Mouse (Mus musculus): ENCODE data around the gene Adra2c. TPM values are rescaled to one million over a fixed set of nuclear protein-coding genes. Genes with fewer than 3 reads are reported as not detected.
A peak's percentile ranks its signal among the peaks of the same experiment; 100 is the strongest.

Adra2c gene
- polyA plus RNA-seq, 1 experiment from 2014 or later: 0.71 TPM

DNA sequence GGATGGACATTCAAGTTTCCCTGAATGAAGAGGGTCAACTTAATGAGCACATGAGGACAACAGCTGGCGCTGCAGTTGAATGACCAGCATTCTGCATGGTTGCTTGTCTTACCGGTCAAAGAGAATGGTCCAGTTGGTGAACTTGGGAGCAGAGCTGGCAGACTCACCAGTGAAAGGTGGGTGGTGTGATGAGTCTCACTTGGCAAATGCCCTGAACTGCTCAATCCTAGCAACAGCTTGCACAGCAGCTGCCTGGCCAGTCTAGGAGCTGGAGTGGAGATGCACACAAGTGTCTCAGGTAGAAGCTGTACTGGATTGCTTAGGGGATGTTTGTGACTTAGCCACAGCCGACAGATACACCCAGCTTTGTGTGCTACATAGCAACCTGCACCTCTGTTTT, 26.1 kb downstream of the Adra2c start:
- no peak for ATAC-seq
- Histone ChIP-seq H3K27ac (ENCODE audit: low read length) (no peak overlapping the region), H3K9me3 (ENCODE audit: control insufficient read depth, low read length) (no peaks in the 10 kb centered on the region), H3K27me3 (replicated peaks; ENCODE audit: control insufficient read depth, insufficient read depth, low read length) (no peaks in the 10 kb centered on the region), H3K9ac (replicated peaks; ENCODE audit: low read depth, low read length) (no peak overlapping the region), H3K4me1 (replicated peaks; ENCODE audit: control insufficient read depth, insufficient read depth, low read length) (peaks cover 4% of the 10 kb centered on the region; the same call in 1 of the 2 replicates), H3K36me3 (ENCODE audit: control insufficient read depth, insufficient read depth) (no peaks in the 10 kb centered on the region), H3K4me3 (replicated peaks; ENCODE audit: low read length) (no peak overlapping the region), H3K4me2 (ENCODE audit: low read length) (no peak overlapping the region)
- 82% methylated on average over 3 of the region's 3 CpGs for WGBS

DNA sequence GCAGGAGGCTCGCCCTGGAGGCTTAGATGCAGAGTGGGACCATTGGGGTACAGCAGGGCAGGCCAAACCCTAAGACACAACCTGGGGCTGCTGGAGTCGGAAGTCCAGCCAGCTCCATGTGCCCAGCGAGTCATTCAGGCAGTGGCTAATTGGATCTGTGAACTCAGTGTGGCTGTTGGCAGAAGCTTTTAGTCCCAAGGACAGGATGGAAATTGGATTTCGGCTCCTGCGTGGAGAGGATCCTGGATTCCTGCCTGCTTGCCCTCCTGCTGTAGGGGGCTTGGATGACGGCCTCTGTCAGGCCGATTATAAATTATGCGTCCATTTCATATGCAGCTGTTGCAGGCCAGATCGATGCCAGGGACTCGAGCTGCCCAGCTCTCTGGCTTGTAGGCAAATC, 27.2 kb downstream of the Adra2c start:
- Histone ChIP-seq H3K4me1 (replicated peaks; ENCODE audit: control insufficient read depth, insufficient read depth, low read length) (peaks cover 4% of the 10 kb centered on the region; the same call in 1 of the 2 replicates), H3K9me3 (ENCODE audit: control insufficient read depth, low read length) (no peaks in the 10 kb centered on the region), H3K27me3 (replicated peaks; ENCODE audit: control insufficient read depth, insufficient read depth, low read length) (no peaks in the 10 kb centered on the region), H3K36me3 (ENCODE audit: control insufficient read depth, insufficient read depth) (no peaks in the 10 kb centered on the region), H3K4me3 (replicated peaks; ENCODE audit: low read length) (no peak overlapping the region), H3K9ac (replicated peaks; ENCODE audit: low read depth, low read length) (no peak overlapping the region), H3K4me2 (ENCODE audit: low read length) (no peak overlapping the region), H3K27ac (ENCODE audit: low read length) (no peak overlapping the region)
- WGBS: 44% methylated on average over 10 of the region's 10 CpGs
- ATAC-seq: no peak

GRCm38 (mm10) chr5:35306692-35307091, 28.6 kb downstream of the Adra2c start:
- Histone ChIP-seq H3K27ac (ENCODE audit: low read length) (no peak overlapping the region), H3K9ac (replicated peaks; ENCODE audit: low read depth, low read length) (no peak overlapping the region), H3K27me3 (replicated peaks; ENCODE audit: control insufficient read depth, insufficient read depth, low read length) (no peaks in the 10 kb centered on the region), H3K4me1 (replicated peaks; ENCODE audit: control insufficient read depth, insufficient read depth, low read length) (peaks cover 4% of the 10 kb centered on the region; the same call in 1 of the 2 replicates), H3K4me3 (replicated peaks; ENCODE audit: low read length) (no peak overlapping the region), H3K4me2 (ENCODE audit: low read length) (no peak overlapping the region), H3K36me3 (ENCODE audit: control insufficient read depth, insufficient read depth) (no peaks in the 10 kb centered on the region), H3K9me3 (ENCODE audit: control insufficient read depth, low read length) (no peaks in the 10 kb centered on the region)
- ATAC-seq: no peak
- WGBS: 97% methylated on average over 1 of the region's 1 CpGs

GRCm38 (mm10) chr5:35309853-35310252, 31.7 kb downstream of the Adra2c start:
- no peak overlapping the region for H3K4me3 ChIP-seq (replicated peaks; ENCODE audit: low read length)
- no peaks in the 10 kb centered on the region for H3K9me3 ChIP-seq (ENCODE audit: control insufficient read depth, low read length)
- H3K27me3 ChIP-seq (replicated peaks; ENCODE audit: control insufficient read depth, insufficient read depth, low read length): peaks cover 4% of the 10 kb centered on the region; the same call in 1 of the 2 replicates
- ATAC-seq: no peak
- H3K9ac ChIP-seq (replicated peaks; ENCODE audit: low read depth, low read length): no peak overlapping the region
- 44% methylated on average over 7 of the region's 7 CpGs for WGBS
- H3K36me3 ChIP-seq (ENCODE audit: control insufficient read depth, insufficient read depth): no peaks in the 10 kb centered on the region
- H3K4me1 ChIP-seq (replicated peaks; ENCODE audit: control insufficient read depth, insufficient read depth, low read length): peaks cover 17% of the 10 kb centered on the region
- no peak overlapping the region for H3K4me2 ChIP-seq (ENCODE audit: low read length)
- H3K27ac ChIP-seq (ENCODE audit: low read length): no peak overlapping the region

- whole genome bisulfite sequencing: 80% methylated on average over 5 of the region's 5 CpGs
- ATAC-seq: no peak
Measured at GRCm38 (mm10) chr5:35311738-35312250, 33.7 kb downstream of the Adra2c start.

GRCm38 (mm10) chr5:35313231-35313821, 35.2 kb downstream of the Adra2c start:
- Histone ChIP-seq H3K4me2 (ENCODE audit: low read length) (peak overlapping the region; percentile 74), H3K27ac (ENCODE audit: low read length) (no peak overlapping the region), H3K4me3 (replicated peaks; ENCODE audit: low read length) (peak overlapping the region; percentile 42), H3K27me3 (replicated peaks; ENCODE audit: control insufficient read depth, insufficient read depth, low read length) (peaks cover 4% of the 10 kb centered on the region; the same call in 1 of the 2 replicates), H3K9me3 (ENCODE audit: control insufficient read depth, low read length) (no peaks in the 10 kb centered on the region), H3K9ac (replicated peaks; ENCODE audit: low read depth, low read length) (peak overlapping the region; percentile 61), H3K4me1 (replicated peaks; ENCODE audit: control insufficient read depth, insufficient read depth, low read length) (peaks cover 12% of the 10 kb centered on the region), H3K36me3 (ENCODE audit: control insufficient read depth, insufficient read depth) (no peaks in the 10 kb centered on the region)
- under 1% methylated on average over 21 of the region's 21 CpGs for WGBS
- peak; percentile 85 for ATAC-seq

More at GRCm38 (mm10) chr5:35311738-35312250, 33.7 kb downstream of the Adra2c start:
- H3K4me1 ChIP-seq (replicated peaks; ENCODE audit: control insufficient read depth, insufficient read depth, low read length): peaks cover 12% of the 10 kb centered on the region
- no peak overlapping the region for H3K4me2 ChIP-seq (ENCODE audit: low read length)
- H3K4me3 ChIP-seq (replicated peaks; ENCODE audit: low read length): no peak overlapping the region
- no peak overlapping the region for H3K9ac ChIP-seq (replicated peaks; ENCODE audit: low read depth, low read length)
- H3K27ac ChIP-seq (ENCODE audit: low read length): no peak overlapping the region
- H3K9me3 ChIP-seq (ENCODE audit: control insufficient read depth, low read length): no peaks in the 10 kb centered on the region
- no peaks in the 10 kb centered on the region for H3K36me3 ChIP-seq (ENCODE audit: control insufficient read depth, insufficient read depth)
- peaks cover 4% of the 10 kb centered on the region; the same call in 1 of the 2 replicates for H3K27me3 ChIP-seq (replicated peaks; ENCODE audit: control insufficient read depth, insufficient read depth, low read length)

GRCm38 (mm10) chr5:35313826-35314586, 35.9 kb downstream of the Adra2c start:
- no peaks in the 10 kb centered on the region for H3K9me3 ChIP-seq (ENCODE audit: control insufficient read depth, low read length)
- WGBS: 17% methylated on average over 18 of the region's 18 CpGs
- H3K27ac ChIP-seq (ENCODE audit: low read length): no peak overlapping the region
- peak overlapping the region; percentile 74 for H3K4me2 ChIP-seq (ENCODE audit: low read length)
- peaks cover 4% of the 10 kb centered on the region; the same call in 1 of the 2 replicates for H3K27me3 ChIP-seq (replicated peaks; ENCODE audit: control insufficient read depth, insufficient read depth, low read length)
- H3K4me1 ChIP-seq (replicated peaks; ENCODE audit: control insufficient read depth, insufficient read depth, low read length): peaks cover 12% of the 10 kb centered on the region
- no peaks in the 10 kb centered on the region for H3K36me3 ChIP-seq (ENCODE audit: control insufficient read depth, insufficient read depth)
- peak; percentile 62 for ATAC-seq
- peak overlapping the region; percentile 42 for H3K4me3 ChIP-seq (replicated peaks; ENCODE audit: low read length)
- H3K9ac ChIP-seq (replicated peaks; ENCODE audit: low read depth, low read length): peak overlapping the region; percentile 48

- ATAC-seq: no peak
- Histone ChIP-seq H3K9ac (replicated peaks; ENCODE audit: low read depth, low read length) (no peak overlapping the region), H3K36me3 (ENCODE audit: control insufficient read depth, insufficient read depth) (no peaks in the 10 kb centered on the region), H3K4me2 (ENCODE audit: low read length) (no peak overlapping the region), H3K9me3 (ENCODE audit: control insufficient read depth, low read length) (no peaks in the 10 kb centered on the region), H3K27me3 (replicated peaks; ENCODE audit: control insufficient read depth, insufficient read depth, low read length) (peaks cover 4% of the 10 kb centered on the region; the same call in 1 of the 2 replicates), H3K4me3 (replicated peaks; ENCODE audit: low read length) (no peak overlapping the region), H3K4me1 (replicated peaks; ENCODE audit: control insufficient read depth, insufficient read depth, low read length) (peaks cover 12% of the 10 kb centered on the region), H3K27ac (ENCODE audit: low read length) (no peak overlapping the region)
- 63% methylated on average over 3 of the region's 3 CpGs for WGBS
Measured at GRCm38 (mm10) chr5:35314629-35315028, 36.5 kb downstream of the Adra2c start.

GRCm38 (mm10) chr5:35315204-35315603, 37.1 kb downstream of the Adra2c start:
- H3K36me3 ChIP-seq (ENCODE audit: control insufficient read depth, insufficient read depth): no peaks in the 10 kb centered on the region
- ATAC-seq: no peak
- WGBS: 86% methylated on average over 3 of the region's 3 CpGs
- no peak overlapping the region for H3K27ac ChIP-seq (ENCODE audit: low read length)
- no peak overlapping the region for H3K9ac ChIP-seq (replicated peaks; ENCODE audit: low read depth, low read length)
- no peak overlapping the region for H3K4me2 ChIP-seq (ENCODE audit: low read length)
- no peaks in the 10 kb centered on the region for H3K9me3 ChIP-seq (ENCODE audit: control insufficient read depth, low read length)
- H3K27me3 ChIP-seq (replicated peaks; ENCODE audit: control insufficient read depth, insufficient read depth, low read length): peaks cover 4% of the 10 kb centered on the region; the same call in 1 of the 2 replicates
- H3K4me1 ChIP-seq (replicated peaks; ENCODE audit: control insufficient read depth, insufficient read depth, low read length): peaks cover 12% of the 10 kb centered on the region
- no peak overlapping the region for H3K4me3 ChIP-seq (replicated peaks; ENCODE audit: low read length)
